Mouse (Mus musculus) monocyte, adult 59 days (primary cell): ENCODE results near the gene Mxd4. TPM values are rescaled to one million over a fixed set of nuclear protein-coding genes. Genes with fewer than 3 reads are reported as not detected.

Experiments
- total RNA-seq, 2 experiments: library from RNA; stranded (reverse); gene quantifications; one replicate each; pipeline ENCODE4 v1.2.4; 2023

Mxd4 gene
- 10 to 100 TPM; 49.7 to 57.5 TPM for total RNA-seq

DNA sequence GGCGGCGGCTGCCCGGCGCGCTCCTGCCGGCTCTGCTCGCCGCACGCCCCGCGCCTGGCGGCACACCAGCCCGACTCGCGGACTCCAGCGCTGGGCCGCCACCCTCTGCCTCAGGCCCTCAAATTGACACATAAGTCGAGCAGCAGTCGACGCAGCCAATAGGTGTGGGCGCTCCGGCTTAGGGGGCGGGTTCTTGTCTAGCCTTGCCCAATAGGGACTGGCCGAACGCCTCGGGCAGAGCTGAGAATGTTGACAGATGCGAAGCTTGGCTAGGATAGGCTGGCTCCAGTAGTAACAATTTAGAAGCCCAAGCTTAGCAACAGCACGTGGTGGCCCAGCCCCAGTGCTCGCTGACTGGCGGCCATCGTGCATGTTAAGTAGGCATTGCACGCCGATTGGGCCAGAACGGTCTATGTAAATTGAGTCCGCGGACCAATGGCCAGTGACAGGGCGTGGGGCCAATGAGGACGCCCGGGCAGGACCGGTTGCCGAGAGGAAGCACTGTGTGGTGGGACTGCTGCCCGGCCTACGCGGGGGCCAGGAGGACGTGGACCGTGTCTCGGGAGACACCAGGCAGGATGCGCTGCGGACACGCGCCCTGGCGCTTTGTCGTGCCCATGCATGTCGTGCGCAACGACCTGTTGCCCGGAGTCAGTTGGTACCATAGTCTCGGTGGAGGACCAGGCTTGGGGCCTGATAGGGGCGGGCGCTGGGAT is at the start of gene Mxd4:
Mxd4 (minus strand) TSS at position 120 of the 716 bp plus-strand sequence.

DNA sequence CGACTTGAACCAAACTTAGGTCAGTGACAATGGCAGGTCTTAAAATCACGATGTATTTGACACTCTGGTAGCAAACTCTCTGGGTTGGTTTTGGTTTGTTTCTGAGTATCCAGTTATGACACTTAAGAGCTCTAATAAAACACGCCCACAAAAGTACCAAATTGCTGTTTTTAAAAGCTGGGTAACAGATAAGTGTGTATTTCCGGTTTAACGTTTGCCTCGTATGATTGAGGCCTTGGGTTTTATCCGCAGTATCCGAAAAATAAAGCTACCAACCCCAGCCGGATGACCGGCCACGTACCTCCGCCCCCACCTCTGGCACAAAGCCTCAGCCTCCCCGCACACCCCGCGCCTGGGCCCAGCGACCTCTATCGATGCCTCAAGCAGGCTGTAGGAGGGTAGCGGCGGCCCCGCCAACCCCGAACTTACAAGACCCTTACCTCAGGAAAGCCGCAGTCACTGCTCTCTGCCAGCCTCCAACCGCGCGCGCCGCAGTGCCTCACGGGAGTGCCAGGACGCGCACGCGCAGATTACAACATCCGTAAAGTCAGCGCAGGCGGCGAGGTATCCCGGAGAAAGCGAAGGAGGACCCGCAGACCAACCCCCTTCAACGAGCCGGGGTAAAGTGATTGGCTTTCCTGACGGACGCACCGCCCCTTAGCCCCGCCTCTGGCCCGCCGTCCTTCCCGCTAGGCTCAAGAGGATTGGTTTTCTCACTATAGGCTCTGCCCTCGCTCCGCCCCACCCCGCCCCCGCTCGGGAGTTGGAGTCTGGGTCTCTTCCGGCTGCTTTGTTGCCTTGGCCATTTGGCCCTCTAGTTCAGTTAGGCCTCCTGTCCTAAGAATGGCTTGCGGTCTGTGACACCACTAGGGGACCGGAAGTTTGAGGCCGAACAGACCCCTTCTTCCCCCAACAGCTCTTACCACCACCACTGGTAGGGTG is 18.3 kb downstream of the Mxd4 start, which contains the start of the genes Poln and Haus3:
Poln (minus strand) TSS at position 499 of the 942 bp plus-strand sequence.
Haus3 (minus strand) TSS at position 578 of the 942 bp plus-strand sequence.

Other genes with a start within 250 kb of the Mxd4 start
- gene Gm1673, start 204.3 kb downstream of the Mxd4 start, total RNA-seq = 10 to 100 TPM; 17.8 to 30.2 TPM
- 10 to 100 TPM; 32.0 to 32.6 TPM for gene Nat8l, start 191.7 kb downstream of the Mxd4 start, total RNA-seq
- under 1 TPM in 1 of 2 experiments, not detected in 1; 0.84 TPM for gene Poln, start 18.3 kb downstream of the Mxd4 start, total RNA-seq
- 10 to 100 TPM in 1 of 2 experiments, 1 to 10 TPM in 1; 9.5 to 10.6 TPM for gene Haus3, start 18.2 kb downstream of the Mxd4 start, total RNA-seq
- 10 to 100 TPM in 1 of 2 experiments, 1 to 10 TPM in 1; 7.0 to 10.2 TPM for gene Zfyve28, start 100.7 kb upstream of the Mxd4 start, total RNA-seq
- gene Cfap99, start 100.9 kb upstream of the Mxd4 start, total RNA-seq = 1 to 10 TPM in 1 of 2 experiments, under 1 TPM in 1; 0.45 to 1.1 TPM
- gene Rnf4, start 148.6 kb upstream of the Mxd4 start, total RNA-seq = 100 to 1,000 TPM; 165 to 171 TPM
- gene Fam193a, start 182.2 kb upstream of the Mxd4 start, total RNA-seq = 10 to 100 TPM; 55.5 to 58.5 TPM